Mouse (Mus musculus): ENCODE data around the gene Nfkb2.
A peak's percentile ranks its signal among the peaks of the same experiment; 100 is the strongest.

Gene Nfkb2

DNA sequence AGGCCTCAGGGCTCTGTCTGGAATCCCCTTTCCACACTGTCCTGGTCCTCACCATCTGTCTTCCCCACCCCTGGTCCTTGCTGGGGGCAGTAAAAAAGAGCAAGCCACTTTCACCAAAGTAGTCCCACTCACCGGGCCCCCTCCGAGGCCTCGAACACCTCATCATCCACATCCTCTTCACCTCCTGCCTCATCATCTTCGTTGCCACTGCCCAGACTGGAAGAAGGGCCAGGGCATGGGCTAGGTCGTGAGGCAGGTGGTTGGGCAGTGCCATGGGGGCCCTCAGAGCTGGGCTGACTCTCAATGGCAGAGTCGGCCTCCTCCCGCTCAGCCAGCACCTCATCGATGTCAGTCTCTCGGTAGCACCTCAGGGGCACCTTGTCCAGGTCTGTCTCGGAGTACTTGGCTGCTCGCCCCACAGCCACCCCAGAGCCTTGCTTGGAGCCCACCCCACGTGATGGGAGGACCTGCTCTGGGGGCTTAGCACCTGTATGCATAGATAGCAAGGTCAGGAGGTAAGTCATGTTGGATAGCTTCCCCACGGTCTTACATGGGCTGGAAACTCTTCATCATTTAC, 19.0 kb downstream of the Nfkb2 start:
- DNase-seq, result peak; percentile 44 to 50

DNA sequence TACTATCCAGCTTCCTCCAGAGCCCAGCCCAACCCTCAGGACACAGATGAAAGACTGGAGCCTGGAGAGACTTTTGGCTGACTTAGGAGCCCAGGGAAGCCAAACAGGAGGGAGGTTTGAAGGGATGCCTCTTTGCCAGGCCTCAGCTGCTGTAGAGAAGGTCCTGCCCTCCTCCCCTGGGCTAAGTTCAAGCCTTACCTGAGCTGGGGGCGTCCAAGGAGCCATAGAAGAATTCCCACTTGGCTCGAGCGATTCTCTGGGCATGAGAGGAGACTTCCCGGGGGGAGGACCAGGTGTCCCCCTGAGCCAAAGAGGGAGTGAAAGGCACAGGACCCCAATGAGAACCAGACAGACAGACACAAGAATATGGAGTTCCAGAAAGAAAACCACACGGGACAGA, 19.6 kb downstream of the Nfkb2 start:
- DNase-seq, result peak in 1 of 2 experiments; percentile 7

DNA sequence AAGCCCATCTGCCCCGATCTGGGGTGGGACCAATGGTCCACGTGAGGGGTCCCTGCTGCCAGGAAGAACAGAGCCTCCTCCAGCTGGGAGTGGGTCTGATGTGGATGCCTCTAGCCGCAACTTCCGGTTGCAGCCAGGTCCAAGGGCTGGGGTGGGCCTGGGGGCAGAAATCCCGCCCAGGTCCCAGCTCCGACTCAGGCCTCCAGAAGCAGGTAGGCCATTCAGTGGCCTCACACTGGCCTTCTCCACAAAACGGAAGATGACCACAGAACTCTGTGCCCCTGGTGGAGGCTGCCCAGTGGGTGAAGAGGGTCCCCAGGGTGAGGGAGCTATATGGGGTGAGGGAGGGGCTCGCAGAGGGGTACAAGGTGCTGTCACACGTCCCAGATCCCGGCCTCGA, 20.2 kb downstream of the Nfkb2 start:
- DNase-seq, result peak in 1 of 2 experiments; percentile 22

DNA sequence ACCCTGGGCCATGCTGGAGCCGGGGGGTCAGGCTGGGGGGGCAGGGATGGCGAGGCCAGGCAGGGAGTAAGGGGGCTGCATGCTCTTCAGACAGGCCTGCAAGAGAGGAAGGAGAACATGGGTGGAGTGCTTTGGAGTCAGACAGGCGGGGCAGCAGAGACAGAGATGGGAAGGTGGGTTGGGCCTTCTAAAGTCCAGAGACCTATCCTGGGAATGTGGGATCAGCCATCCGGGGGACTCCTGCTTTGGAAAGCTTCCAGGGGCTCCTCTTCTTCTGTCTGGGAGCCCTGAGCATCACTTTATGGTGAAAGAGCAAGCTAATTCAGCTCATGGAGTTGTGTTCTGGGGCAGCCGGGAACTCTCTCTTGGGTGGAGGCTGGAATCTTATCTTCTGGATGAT, 20.8 kb downstream of the Nfkb2 start:
- no peak for DNase-seq

DNA sequence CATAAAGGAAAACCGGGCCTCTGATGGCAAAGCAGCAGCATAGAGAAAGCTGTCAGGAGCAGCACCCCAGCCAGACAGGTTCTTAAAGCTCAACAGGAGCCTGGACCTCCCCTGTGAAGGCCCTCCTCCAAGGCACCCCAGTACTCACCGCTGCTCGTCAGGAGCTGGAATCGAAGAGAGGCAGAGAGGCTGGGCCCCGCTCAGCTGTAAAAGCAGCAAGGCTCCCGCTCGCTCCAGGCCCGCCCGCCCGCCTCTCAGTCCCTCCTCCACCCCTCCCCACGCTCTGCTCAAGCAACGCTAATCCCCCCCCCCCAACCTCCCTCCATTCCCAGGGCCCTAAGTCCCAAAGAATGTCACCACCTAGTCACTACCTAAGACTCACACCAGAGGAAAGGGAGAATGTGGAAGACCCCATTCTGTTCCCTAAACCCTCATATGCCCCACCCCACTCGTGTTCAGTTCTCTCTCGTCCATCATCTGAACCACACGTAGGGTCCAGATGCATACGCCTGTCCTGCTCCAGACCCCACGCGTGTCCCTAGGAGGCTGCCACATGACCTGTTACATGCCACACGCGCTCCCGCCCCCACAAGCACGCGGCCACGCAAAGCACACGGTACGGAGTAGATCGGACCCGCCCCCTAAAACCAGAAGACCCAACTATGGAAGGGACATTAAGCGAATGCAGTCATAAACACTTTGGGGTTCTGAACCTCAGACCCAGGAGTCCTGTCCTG, 22.1 kb downstream of the Nfkb2 start:
- DNase-seq, result peak; percentile 58 to 70

DNA sequence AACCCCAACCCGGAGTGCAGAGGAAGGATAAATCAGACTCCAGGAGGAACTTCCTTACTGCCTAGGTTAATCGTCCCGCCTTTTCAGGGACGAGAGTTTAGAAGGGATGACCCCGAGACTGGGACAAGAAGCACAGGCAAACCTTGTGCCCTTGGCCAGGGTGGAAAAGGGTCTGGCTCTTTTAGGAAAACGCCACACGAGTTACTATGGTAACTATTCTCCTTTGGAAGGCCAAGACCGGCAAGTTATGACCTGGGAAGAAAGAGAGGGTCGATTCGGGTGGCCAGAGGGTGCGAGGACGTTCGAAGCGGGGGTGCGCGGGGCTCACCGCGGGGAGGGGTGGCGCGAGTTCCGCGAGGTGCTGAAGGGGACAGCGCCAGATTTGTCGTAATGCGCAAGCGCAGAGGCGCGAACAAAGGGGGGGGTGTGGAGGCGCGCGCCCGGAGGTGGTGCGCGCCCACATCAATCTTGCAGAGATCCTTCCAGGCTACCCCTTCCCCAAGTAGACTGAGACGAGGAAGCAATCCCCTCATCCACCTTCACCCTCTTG, 22.7 kb downstream of the Nfkb2 start, which contains the start of gene Psd:
Gene Psd (minus strand): TSS at position 401 of the 550 bp plus-strand sequence.
- peak; percentile 86 to 92 for DNase-seq

DNA sequence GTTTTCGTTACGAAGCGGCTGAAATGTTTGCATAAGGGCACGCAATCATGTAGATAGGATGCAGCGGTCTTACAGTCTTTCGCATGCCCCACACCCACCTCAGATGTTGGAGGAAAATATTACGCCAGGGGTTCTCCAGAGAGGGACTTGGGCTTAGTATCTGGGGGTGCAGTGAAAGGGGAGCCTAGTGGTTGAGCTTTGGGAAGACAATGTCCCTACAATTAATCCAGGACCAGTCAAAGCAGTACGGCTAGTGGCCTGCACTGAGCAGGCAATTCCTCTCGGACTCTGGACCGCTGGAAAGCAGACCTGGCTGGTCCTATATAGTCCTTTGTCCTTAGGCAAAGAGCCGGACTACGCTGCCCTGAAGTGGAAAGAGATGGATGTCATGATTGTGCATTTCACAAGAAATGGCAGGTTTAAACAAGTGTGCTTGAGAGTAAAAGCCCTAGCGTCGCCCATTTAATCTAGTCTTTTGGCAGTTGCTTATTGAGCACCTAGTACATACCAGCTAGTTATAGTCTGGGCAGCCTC, 23.5 kb downstream of the Nfkb2 start:
- DNase-seq, result no peak

DNA sequence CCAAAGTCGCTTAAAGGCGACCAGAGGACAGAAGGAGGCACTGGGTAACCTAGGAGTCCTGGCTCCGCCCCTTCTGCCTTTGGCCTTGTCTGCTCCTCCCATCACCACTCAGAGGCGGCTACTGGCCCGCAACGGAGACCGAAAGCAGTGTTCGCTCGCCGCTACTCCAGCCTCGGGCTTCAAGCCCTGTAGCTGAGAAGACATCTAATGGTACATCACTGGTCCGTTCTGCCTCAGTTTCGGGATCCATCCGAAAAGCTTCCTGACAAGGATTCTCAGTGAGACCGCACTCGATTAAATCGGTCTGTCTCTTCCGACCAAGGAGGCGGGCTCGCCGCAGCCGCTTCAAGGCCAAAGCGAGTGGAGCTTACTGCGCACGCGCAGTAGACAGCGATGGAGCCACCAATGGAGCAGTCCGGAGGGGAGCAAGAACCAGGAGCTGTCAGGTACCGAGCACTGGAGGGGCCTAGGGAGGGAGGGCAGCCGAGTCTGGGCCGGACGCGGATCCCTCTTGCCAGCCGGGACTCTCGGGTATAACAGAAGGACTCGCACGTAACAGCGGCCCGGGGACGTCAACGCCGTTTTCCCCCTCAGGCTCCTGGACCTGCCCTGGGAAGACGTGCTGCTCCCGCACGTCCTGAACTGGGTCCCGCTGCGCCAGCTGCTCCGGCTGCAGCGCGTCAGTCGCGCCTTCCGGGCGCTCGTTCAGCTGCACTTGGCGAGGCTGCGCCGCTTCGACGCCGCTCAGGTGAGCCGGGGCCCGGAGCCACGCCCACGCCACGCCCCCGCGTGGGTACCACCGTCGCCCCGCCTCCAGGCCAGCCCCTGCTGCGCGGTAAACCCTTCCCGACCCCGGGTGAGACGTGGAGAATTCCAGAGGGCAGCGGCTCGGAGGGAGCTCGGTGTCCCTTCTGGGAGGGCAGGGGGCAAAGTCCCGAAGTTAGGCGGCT, 24.2 kb downstream of the Nfkb2 start, which contains the start of gene Fbxl15:
Gene Fbxl15 (plus strand): TSS at position 104 of the 950 bp plus-strand sequence.
- DNase-seq, result peak; percentile 95 to 99

DNA sequence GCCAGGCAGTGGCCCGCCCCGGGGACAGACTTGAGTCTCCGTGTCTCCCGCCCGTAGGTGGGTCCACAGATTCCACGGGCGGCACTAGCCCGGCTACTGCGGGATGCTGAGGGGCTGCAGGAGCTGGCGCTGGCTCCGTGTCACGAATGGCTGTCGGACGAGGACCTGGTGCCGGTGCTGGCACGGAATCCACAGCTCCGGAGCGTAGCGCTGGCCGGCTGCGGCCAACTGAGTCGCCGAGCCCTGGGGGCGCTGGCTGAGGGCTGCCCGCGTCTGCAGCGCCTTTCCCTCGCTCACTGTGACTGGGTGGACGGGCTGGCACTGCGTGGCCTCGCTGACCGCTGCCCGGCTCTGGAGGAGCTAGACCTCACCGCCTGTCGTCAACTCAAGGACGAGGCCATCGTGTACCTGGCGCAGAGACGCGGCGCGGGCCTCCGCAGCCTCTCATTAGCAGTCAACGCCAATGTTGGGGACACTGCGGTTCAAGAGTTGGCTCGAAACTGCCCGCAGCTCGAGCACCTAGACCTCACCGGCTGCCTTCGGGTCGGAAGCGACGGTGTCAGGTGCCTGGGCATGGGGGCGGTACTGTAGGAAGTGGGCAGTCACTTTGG, 25.0 kb downstream of the Nfkb2 start:
- peak in 1 of 2 experiments; percentile 68 for DNase-seq

DNA sequence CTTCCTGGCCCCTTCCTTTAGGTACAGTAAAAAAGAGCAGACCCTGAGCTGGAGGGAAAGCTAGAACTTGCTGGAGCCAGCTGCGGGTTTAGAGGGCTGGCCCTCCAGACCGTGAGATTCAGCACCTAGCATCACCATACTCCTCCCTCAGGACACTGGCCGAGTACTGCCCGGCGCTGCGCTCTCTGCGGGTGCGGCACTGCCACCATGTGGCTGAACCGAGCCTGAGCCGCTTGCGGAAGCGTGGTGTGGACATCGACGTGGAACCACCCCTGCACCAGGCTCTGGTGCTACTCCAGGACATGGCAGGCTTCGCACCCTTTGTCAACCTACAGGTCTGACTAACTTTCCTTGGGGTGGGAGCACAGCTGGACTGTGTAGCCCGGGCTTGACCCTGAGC, 25.8 kb downstream of the Nfkb2 start:
- peak; percentile 89 to 94 for DNase-seq

DNA sequence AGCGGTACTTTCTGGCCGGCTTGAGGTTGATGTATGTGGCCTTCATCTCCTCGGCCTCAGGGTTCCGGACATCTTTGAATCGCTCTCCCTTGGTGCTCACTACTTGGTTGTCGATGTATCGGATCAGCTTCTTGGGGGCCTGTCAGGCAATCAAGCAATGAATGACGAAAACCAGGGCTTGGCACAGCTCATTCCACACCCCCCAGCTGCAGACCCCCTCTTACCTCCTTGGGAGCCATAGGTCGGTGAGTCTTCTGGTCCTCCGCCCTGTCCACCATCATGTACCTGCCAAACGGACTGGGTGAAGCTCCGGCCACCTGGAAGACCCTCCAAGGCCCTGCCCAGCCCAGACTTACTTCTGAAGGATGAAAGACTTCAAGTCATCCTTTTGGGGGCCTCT, 26.6 kb downstream of the Nfkb2 start:
- no peak for DNase-seq

DNA sequence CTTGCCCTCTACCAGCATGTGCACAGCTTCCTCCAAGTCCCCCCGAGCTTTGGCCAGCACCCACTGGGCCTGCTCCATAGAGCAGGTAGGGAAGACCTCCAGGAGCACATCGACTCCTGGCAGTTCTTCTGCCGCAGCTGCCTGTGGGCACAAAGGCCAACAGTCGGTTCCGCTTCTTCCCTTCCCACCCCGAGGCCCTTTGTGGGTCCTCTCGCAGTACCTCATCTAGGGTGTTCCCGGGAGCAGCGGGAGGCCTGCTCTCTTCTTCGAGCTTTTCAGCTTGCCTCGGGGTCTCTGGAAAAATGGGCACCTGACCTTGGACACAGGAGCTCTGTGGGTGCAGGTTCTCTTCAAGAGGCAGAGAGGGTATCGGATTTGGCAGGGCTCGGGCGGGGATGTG, 27.2 kb downstream of the Nfkb2 start:
- DNase-seq, result no peak

DNA sequence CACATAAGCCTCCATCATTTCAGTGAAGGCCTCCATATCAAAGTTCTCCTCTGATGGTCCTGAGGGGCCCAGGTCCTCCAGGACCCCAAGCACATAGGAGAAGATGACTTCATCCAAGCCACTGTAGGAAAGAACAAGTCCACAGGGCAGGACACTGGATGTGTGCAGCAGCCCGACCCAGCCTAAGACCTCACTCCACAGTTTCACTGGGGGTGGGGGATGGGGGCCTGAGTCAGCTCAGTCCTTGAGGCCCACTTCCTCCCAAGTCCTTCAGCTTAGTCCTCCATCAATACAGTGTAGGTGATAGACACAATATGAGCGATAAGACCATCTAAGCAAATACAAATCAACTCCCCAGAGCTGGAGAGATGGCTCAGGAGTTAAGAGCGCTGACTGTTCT, 27.8 kb downstream of the Nfkb2 start:
- no peak for DNase-seq

DNA sequence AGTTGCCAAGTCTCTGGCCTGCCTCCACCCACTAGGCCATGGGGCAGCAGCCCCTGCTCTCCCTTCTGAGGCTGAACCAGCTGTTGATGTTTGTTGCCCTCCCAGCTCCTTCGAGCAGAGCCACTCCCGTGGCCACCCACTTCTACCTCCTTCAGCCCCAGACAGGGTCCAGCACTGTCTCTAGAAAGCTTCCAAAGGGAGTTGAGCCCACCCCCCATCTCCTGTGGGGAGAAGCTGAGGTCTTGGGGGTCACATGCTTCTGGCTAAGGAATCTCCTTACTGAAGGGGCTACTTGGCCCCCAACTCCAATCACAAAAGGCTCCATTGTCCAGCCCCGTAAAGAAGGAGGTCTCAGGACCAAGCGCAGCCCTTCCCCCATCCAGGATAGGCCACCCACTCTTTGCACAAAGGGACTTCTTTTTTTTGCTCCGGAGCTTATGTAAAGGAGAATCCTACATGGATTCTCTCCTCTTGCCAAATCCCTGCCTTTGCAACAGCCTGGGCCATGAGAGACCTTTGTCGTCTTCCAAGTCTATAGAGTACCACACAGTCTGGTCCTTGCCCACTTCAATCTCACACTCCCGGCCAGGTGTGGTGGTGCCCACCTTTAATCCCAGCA, 28.7 kb downstream of the Nfkb2 start:
- peak in 1 of 2 experiments; percentile 36 for DNase-seq

DNA sequence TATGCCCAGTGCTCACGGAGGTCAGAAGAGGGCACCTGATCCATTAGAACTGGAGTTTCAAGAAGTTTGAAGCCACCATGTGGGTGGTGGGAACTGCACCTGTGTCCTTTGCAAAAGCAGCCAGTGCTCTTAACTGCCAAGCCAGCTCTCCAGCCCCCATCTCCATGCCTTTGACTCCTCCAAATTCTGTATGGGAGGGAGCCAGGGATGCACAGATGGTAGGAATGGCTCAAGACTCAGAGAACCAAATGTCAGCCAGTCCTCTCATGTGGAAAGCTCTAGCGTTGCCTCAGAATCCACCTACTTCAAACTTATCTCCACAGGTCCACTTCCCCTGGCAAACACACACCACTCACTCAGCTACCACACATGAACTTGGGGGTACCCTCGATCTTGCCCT, 29.8 kb downstream of the Nfkb2 start:
- DNase-seq, result peak; percentile 78 to 87

DNA sequence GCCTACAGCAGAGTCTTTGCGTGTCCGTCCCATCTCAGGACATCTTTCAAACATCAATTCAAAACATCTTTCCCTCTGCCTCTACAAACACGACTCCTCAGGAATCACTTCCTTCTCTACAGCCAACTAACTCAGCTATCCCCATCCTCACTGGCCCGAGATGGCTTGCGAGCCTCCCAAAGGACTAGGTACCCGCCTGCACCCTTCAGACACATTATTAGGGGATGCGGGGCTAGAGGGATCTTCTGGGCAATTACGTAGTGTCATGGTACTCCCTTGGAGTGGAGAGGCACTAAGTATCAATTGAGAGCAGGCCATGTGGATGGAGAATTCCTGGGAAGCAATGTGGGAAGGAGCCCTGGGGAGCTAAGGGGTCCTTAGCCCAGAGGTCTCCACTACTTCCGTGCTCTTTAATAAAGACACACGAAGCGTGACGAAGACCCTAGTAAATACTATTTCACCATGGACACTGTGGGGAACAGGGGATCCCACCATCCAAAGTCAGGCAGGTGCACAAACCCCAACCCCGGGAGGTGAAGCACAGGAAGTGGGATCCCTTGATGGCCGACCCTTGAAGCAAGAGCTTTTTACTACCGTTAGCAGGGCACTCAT, 33.7 kb downstream of the Nfkb2 start:
- DNase-seq, result no peak

DNA sequence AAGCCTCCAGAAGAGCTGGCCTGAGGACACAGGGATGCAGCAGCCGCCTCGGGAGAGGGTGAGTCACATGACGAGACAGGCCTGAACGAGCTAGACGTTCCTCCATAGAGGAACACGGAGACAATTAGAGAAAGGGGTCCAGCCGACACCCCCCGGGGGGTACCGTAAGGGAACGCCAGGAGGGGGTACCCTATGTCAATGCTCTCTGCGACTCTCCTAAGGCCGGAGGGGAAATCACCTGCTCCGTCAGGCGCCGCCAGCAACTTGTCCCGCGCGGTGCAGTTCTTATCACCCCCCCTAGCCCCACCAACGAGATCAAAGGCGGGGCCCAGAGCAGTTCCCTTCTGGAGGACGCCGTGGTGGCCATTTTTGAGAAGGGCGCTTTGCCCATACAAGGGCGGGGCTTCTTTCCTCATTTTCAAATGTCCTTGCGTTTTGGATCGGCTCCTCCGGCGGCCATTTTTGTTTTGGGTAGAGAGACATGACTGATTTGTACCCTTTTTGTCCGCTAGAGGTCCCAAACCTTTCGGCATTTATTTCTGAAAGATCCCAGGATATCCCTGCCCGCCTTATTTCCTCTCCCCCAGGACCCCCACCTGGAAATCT, 34.3 kb downstream of the Nfkb2 start, which contains the start of gene Cuedc2:
Gene Cuedc2 (minus strand): TSS at position 372 of the 606 bp plus-strand sequence.
- peak; percentile 99 to 100 for DNase-seq

DNA sequence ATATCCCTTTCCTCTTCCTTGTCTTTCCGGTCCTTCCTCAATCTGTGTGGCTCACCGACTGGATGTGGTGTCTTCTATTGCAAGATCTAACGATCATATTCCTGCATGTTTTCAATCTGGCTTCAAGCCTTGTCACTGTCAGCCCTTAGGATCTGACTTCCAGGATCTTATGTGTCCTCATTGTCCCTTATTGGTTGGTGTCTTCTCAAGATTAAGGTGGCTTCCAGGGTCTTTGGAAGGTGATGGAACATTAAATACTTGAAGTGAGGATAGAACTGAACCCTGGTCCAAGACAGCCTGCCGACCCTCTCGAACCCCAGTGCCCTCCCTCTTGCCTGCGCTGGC, 34.8 kb downstream of the Nfkb2 start:
- DNase-seq, result no peak

DNA sequence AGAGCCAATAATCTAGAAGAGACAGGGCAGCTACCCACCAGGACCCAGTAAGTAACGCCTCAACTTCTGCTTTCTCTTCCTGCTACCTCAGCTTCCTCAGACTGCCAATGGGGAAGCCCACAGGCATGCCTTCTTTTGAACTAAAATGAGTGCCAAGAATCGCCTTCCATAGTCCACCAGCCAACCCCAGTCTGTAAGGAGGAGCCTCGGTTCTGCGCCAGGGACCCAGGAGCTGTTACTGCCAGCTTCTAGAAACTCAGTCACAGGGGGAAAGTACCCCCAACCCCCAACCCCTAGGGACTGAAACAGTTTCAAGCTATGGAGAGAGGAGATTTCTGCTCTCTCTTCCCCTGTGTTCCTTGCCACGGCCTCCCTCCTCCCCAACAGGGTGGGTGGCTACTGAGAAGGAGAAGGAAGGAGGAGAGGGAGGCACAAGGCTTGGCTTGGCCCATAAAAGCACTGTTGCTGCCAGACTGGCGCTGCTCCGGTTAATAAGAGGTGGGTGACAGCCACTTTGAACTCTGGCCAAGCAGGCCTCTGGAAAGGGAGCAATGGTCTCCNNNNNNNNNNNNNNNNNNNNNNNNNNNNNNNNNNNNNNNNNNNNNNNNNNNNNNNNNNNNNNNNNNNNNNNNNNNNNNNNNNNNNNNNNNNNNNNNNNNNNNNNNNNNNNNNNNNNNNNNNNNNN, 35.3 kb downstream of the Nfkb2 start:
- peak; percentile 75 to 76 for DNase-seq

DNA sequence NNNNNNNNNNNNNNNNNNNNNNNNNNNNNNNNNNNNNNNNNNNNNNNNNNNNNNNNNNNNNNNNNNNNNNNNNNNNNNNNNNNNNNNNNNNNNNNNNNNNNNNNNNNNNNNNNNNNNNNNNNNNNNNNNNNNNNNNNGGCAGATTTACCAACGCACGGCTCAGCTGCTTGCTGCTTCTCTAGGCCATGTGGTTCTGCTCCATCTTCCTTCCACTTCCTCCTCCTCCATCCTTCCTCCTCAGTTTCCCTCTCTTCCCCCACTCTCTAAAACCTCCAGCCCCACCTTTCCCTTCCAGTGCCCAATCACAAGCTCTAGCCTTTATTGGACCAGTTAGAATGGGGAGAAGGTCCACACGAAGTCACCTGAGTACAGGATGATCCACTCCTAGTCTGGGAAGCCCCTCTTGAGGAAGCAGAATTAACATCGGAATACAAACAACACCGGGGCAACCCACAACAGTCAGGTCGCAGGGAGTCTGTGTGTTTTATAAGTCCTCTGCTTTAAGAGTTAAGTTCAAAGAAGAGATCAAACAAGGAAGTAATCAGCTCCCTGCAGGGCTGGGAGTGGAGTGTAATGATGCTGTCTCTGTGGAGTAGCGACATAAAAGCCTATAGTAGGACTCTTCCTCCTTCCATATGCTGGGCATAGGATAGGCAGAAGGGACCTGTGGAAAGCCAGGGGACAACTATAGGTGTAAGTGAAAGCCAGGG, 40.7 kb downstream of the Nfkb2 start:
- DNase-seq, result no peak
